Mouse (Mus musculus): Measurements from ENCODE around the gene Fzr1. TPM values are rescaled to one million over a fixed set of nuclear protein-coding genes. Genes with fewer than 3 reads are reported as not detected.

Fzr1 gene
- polyA plus RNA-seq, 1 experiment = 62.5 TPM

GRCm38 (mm10) chr10:81382039-81382438 lies 3.7 kb upstream of the Fzr1 start:
- Histone ChIP-seq H3K4me1 (ENCODE audit: control insufficient read depth) (peaks cover 78% of the 10 kb centered on the region), H3K4me3 (replicated peaks) (peak overlapping the region; percentile 52)

GRCm38 (mm10) chr10:81379809-81380378 lies 1.6 kb upstream of the Fzr1 start:
- Histone ChIP-seq H3K4me3 (replicated peaks) (peak overlapping the region; percentile 90), H3K36me3 (ENCODE audit: control insufficient read depth) (peaks cover 42% of the 10 kb centered on the region), H3K4me1 (ENCODE audit: control insufficient read depth) (peaks cover 84% of the 10 kb centered on the region), H3K27me3 (ENCODE audit: control insufficient read depth) (no peaks in the 10 kb centered on the region), H3K9me3 (ENCODE audit: control insufficient read depth, low read length) (no peaks in the 10 kb centered on the region)
- TF ChIP-seq GATA1 (IDR thresholded peaks at IDR 0.05; ENCODE audit: low read length) (no peak), TAL1 (IDR thresholded peaks at IDR 0.05; ENCODE audit: low read length) (no peak)

More at GRCm38 (mm10) chr10:81382039-81382438, 3.7 kb upstream of the Fzr1 start:
- Histone ChIP-seq H3K9me3 (ENCODE audit: control insufficient read depth, low read length) (no peaks in the 10 kb centered on the region), H3K27me3 (ENCODE audit: control insufficient read depth) (no peaks in the 10 kb centered on the region), H3K36me3 (ENCODE audit: control insufficient read depth) (peaks cover 36% of the 10 kb centered on the region)
- TF ChIP-seq TAL1 (IDR thresholded peaks at IDR 0.05; ENCODE audit: low read length) (peak; percentile 98), GATA1 (IDR thresholded peaks at IDR 0.05; ENCODE audit: low read length) (peak; percentile 98)

DNA sequence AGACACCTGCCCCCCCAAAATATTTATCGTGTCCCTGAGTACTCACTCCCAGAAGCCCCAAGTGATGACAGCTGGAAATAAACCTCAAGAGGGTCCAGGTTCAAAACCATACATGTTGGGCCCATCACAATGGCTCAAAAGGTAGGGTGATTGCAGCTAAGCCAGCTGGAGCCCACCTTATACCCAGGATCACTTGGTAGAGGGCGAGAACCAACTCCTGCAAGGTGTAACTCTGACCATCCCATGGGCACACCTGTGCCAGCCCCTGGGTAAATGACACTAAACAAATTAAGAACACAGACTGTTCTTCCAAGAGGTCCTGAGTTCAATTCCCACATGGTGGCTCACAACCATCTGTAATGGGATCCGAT lies 852 bp upstream of the Fzr1 start:
- H3K9me3 ChIP-seq (ENCODE audit: control insufficient read depth, low read length) = no peaks in the 10 kb centered on the region
- TF ChIP-seq GATA1 (IDR thresholded peaks at IDR 0.05; ENCODE audit: low read length) = no peak
- no peak for TF ChIP-seq TAL1 (IDR thresholded peaks at IDR 0.05; ENCODE audit: low read length)
- peak overlapping the region; percentile 90 for H3K4me3 ChIP-seq (replicated peaks)
- H3K4me1 ChIP-seq (ENCODE audit: control insufficient read depth) = peaks cover 82% of the 10 kb centered on the region
- H3K36me3 ChIP-seq (ENCODE audit: control insufficient read depth) = peaks cover 49% of the 10 kb centered on the region
- H3K27me3 ChIP-seq (ENCODE audit: control insufficient read depth) = no peaks in the 10 kb centered on the region

- Histone ChIP-seq H3K36me3 (ENCODE audit: control insufficient read depth) (peaks cover 54% of the 10 kb centered on the region), H3K4me3 (replicated peaks) (peak overlapping the region; percentile 90), H3K27me3 (ENCODE audit: control insufficient read depth) (no peaks in the 10 kb centered on the region), H3K4me1 (ENCODE audit: control insufficient read depth) (peaks cover 84% of the 10 kb centered on the region), H3K9me3 (ENCODE audit: control insufficient read depth, low read length) (no peaks in the 10 kb centered on the region)
- TF ChIP-seq TAL1 (IDR thresholded peaks at IDR 0.05; ENCODE audit: low read length) (no peak), GATA1 (IDR thresholded peaks at IDR 0.05; ENCODE audit: low read length) (no peak)
Observed at GRCm38 (mm10) chr10:81378553-81379182, 352 bp upstream of the Fzr1 start.

GRCm38 (mm10) chr10:81377362-81377664 lies 1.0 kb downstream of the Fzr1 start:
- no peak for TF ChIP-seq TAL1 (IDR thresholded peaks at IDR 0.05; ENCODE audit: low read length)
- no peak for TF ChIP-seq GATA1 (IDR thresholded peaks at IDR 0.05; ENCODE audit: low read length)
- peak overlapping the region; percentile 90 for H3K4me3 ChIP-seq (replicated peaks)
- peaks cover 68% of the 10 kb centered on the region for H3K36me3 ChIP-seq (ENCODE audit: control insufficient read depth)
- no peaks in the 10 kb centered on the region for H3K9me3 ChIP-seq (ENCODE audit: control insufficient read depth, low read length)
- H3K27me3 ChIP-seq (ENCODE audit: control insufficient read depth) = no peaks in the 10 kb centered on the region
- H3K4me1 ChIP-seq (ENCODE audit: control insufficient read depth) = peaks cover 85% of the 10 kb centered on the region

DNA sequence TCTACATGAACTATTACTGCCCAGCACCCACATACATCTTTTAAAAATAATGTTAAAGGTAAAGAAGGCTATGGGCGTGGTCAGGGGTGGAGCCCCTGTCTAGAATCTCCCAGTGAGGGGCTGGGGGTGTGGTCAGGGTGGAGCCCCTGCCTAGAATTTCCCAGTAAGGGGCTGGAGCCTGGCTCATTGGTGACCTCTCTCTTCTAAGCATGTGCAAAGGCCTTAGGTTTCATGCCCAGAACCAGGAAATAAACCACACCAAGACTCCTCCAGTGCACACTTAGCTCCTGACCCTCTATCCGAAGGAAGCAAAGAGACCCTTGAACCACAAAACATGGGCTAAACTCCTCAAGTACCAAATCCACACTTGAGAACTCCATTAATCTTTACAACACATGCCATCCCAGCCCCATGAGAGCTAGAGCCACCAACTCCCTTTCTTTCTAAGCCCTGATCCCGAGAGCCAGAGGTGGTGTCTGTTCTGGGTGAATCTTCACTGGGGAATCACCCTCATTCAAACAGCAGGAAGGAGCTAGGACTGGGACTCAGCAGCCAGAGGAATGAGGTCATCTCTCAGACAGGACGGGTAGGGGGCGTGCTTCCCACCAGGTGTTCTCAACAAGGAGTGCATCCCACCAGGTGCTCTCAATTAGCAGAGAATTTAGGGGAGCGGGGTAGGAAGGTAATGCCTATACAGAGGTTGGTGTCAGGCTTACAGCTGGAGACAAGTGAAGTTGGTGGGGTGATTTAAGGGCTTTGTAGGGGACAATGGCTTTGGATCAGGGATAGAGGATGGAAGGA lies 1.6 kb downstream of the Fzr1 start:
- H3K9me3 ChIP-seq (ENCODE audit: control insufficient read depth, low read length) = no peaks in the 10 kb centered on the region
- H3K4me1 ChIP-seq (ENCODE audit: control insufficient read depth) = peaks cover 85% of the 10 kb centered on the region
- H3K36me3 ChIP-seq (ENCODE audit: control insufficient read depth) = peaks cover 73% of the 10 kb centered on the region
- no peaks in the 10 kb centered on the region for H3K27me3 ChIP-seq (ENCODE audit: control insufficient read depth)
- no peak for TF ChIP-seq TAL1 (IDR thresholded peaks at IDR 0.05; ENCODE audit: low read length)
- TF ChIP-seq GATA1 (IDR thresholded peaks at IDR 0.05; ENCODE audit: low read length) = no peak
- H3K4me3 ChIP-seq (replicated peaks) = peak overlapping the region; percentile 90

DNA sequence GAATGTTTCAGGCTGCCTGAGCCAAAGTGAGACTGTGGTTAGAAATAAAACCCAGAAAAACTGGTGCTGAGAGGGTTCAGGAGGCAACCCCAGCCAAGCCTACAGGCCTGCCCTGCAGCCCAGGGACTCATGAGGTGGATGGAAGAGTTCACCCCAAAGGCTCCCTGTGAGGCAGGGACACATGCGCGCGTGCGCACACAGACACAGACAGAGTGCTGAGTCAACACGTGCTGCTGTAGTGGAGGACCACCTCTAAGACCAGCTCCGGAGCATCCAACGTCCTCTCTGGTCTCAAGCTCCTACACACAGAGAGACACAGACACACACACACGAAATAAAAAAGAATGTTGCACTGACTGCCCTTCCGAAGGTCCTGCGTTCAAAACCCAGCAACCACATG lies 3.0 kb downstream of the Fzr1 start:
- Histone ChIP-seq H3K9me3 (ENCODE audit: control insufficient read depth, low read length) (no peaks in the 10 kb centered on the region), H3K27me3 (ENCODE audit: control insufficient read depth) (no peaks in the 10 kb centered on the region; the same call in 1 of the 2 replicates), H3K4me3 (replicated peaks) (peak overlapping the region; percentile 90), H3K4me1 (ENCODE audit: control insufficient read depth) (peaks cover 75% of the 10 kb centered on the region), H3K36me3 (ENCODE audit: control insufficient read depth) (peaks cover 83% of the 10 kb centered on the region)
- TF ChIP-seq GATA1 (IDR thresholded peaks at IDR 0.05; ENCODE audit: low read length) (no peak), TAL1 (IDR thresholded peaks at IDR 0.05; ENCODE audit: low read length) (no peak)

DNA sequence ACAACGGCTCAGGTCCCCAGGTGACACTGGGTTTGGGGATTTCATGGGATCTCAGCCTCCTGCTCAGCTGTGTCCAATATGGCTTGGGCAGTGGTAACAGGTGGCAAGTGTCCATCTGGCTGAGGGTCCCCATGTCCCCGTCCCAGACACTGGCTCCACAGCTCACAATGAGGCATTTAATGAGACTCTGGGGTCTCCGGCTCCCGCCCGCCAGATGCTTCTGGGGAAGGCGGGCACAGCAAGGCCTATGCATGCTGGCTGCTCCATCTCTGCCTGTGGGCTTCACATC lies 11.2 kb downstream of the Fzr1 start:
- TF ChIP-seq TAL1 (IDR thresholded peaks at IDR 0.05; ENCODE audit: low read length) (no peak), GATA1 (IDR thresholded peaks at IDR 0.05; ENCODE audit: low read length) (no peak)
- Histone ChIP-seq H3K9me3 (ENCODE audit: control insufficient read depth, low read length) (peaks cover 2% of the 10 kb centered on the region; the same call in 1 of the 2 replicates), H3K4me1 (ENCODE audit: control insufficient read depth) (peaks cover 83% of the 10 kb centered on the region), H3K27me3 (ENCODE audit: control insufficient read depth) (no peaks in the 10 kb centered on the region; the same call in 1 of the 2 replicates), H3K36me3 (ENCODE audit: control insufficient read depth) (peaks cover 100% of the 10 kb centered on the region), H3K4me3 (replicated peaks) (no peak overlapping the region)

DNA sequence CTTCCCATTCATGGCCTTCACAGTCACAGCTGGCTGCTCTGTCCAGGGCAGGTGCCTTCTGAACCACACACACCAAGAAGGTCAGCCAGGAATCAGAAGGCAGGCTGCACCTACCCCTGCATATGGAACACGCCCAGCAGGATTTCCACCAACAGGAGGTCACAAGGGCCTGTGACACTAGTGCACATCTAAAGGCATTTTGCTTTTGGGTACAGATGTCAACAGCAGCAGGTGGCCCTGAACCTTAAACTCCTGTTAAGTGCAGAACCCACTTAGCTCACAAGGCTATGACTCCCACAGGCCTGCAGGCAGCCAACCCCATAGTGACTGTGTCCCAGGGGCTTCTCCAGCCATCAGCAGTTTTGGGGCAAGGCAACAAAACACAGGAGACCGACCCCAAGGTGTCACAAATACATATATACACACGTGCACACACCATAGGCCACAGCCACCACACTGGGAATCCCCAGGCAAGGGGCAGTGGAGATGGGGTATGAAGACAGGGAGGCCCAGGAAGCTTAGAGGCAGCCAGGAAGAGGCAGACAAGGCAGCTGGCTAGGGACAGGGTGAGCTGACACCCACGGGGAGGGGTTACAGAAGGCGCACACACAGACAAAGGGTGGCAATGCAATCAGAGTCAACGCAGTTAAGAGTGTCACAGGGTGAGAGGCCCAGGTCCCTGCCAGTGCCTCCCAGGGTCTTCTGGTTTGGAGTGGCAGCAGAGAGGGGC lies 11.7 kb downstream of the Fzr1 start:
- peaks cover 83% of the 10 kb centered on the region for H3K4me1 ChIP-seq (ENCODE audit: control insufficient read depth)
- no peaks in the 10 kb centered on the region; the same call in 1 of the 2 replicates for H3K27me3 ChIP-seq (ENCODE audit: control insufficient read depth)
- TF ChIP-seq TAL1 (IDR thresholded peaks at IDR 0.05; ENCODE audit: low read length) (no peak), GATA1 (IDR thresholded peaks at IDR 0.05; ENCODE audit: low read length) (no peak)
- peaks cover 2% of the 10 kb centered on the region; the same call in 1 of the 2 replicates for H3K9me3 ChIP-seq (ENCODE audit: control insufficient read depth, low read length)
- H3K36me3 ChIP-seq (ENCODE audit: control insufficient read depth) = peaks cover 100% of the 10 kb centered on the region
- no peak overlapping the region for H3K4me3 ChIP-seq (replicated peaks)
